Mouse (Mus musculus) liver, adult 2 months (tissue): ENCODE measurements around the gene Rasgrp1.

ENCODE experiments used
- CTCF ChIP-seq: fragments of 200-500 bp; IDR thresholded peaks from 2 replicates; pipeline ENCODE4 v1.5.1; 2011; ENCODE audit warnings: low read depth, low read length, control low read depth
- POLR2A ChIP-seq: fragments of 200-500 bp; IDR thresholded peaks from 2 replicates; pipeline ENCODE4 v1.6.1; 2011; ENCODE audit warnings: low read length, control low read depth; ENCODE audit not compliant: insufficient read depth; ENCODE audit errors: extremely low read depth

- TF ChIP-seq CTCF: no peak
- no peak for TF ChIP-seq POLR2A
These were observed 34.8 kb downstream of the Rasgrp1 start for GRCm38 (mm10) chr2:117307959-117308358.
